Mouse (Mus musculus): Measurements from ENCODE around the gene Tmem231. TPM values are rescaled to one million over a fixed set of nuclear protein-coding genes. Genes with fewer than 3 reads are reported as not detected.

Gene Tmem231
- polyA plus RNA-seq, 1 experiment from 2014 or later = 20.9 TPM

DNA sequence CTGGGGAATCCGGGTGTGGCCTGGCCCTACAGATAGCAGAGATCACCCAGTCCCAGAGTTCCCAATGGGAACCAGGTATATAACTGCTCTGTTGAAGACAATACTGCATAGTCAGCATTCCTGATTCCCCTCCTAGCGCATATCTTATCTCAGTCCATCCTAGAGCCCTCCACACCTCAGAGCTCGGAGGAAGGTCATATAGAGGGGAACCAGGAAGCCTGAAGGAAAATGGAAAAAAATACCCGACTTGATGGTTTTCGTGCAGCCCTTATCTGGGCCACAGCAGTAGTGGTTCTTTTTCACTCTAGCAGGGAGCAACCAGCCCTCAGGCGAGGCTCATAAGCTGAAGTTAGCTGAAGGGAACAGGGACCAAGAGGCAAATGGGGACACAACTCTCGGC lies 8.7 kb downstream of the Tmem231 start:
- Histone ChIP-seq H3K4me3 (no peak overlapping the region), H3K4me1 (no peaks in the 10 kb centered on the region)

DNA sequence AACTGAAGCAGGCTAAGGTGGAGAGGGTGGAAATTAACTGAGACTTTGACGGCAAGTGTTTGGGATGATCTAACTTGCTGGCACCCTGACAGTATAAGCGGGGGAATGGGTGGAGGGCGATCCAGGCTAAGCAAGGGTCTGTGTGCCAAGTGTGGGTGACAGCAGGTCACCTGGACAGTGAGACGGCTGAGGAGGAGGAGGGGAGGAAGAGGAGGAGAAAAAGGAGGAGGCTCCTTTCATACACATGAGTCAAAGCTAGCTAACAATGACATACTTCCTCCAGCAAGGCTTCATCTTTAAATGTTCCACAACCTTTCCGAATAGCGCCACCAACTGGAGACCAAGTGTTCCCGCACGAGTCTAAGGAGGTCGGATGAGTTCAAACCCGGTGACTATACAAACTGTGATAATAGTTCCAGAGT lies 10.3 kb downstream of the Tmem231 start:
- no peak for ATAC-seq (ENCODE audit: low FRiP score, low read depth)
- Histone ChIP-seq H3K9ac (replicated peaks) (no peak overlapping the region), H3K4me1 (no peaks in the 10 kb centered on the region), H3K4me3 (no peak overlapping the region), H3K9me3 (no peaks in the 10 kb centered on the region), H3K27me3 (no peaks in the 10 kb centered on the region), H3K36me3 (peaks cover 3% of the 10 kb centered on the region; the same call in 1 of the 2 replicates), H3K27ac (replicated peaks) (no peak overlapping the region), H3K4me2 (replicated peaks) (no peak overlapping the region)
- 33% methylated on average over 10 of the region's 10 CpGs for WGBS

More for the DNA sequence above, 8.7 kb downstream of the Tmem231 start:
- Histone ChIP-seq H3K4me2 (replicated peaks) (no peak overlapping the region), H3K27ac (replicated peaks) (no peak overlapping the region), H3K36me3 (no peaks in the 10 kb centered on the region), H3K9ac (replicated peaks) (no peak overlapping the region), H3K9me3 (no peaks in the 10 kb centered on the region), H3K27me3 (no peaks in the 10 kb centered on the region)
- ATAC-seq (ENCODE audit: low FRiP score, low read depth) = no peak
- WGBS = 84% methylated on average over 7 of the region's 7 CpGs

DNA sequence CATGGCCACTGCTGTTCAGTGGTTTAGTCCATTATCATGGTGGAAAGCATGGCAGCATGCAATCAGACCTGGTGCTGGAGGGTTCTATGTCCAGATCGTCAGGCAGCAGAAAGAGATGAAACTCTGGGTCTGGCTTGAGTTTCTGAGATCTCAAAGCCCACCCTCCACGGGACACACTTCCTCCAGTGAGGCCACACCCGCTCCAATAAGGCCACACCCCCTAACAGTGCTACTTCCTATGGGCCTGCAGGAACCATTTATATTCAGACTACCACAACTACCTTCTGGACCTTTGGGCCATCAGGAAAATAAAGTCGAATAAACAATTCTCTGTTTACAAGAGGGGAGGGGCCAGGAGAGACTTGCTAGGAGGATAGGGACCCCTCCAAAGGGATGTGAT lies 12.7 kb downstream of the Tmem231 start:
- 87% methylated on average over 4 of the region's 4 CpGs for WGBS
- no peak for ATAC-seq (ENCODE audit: low FRiP score, low read depth)

GRCm38 (mm10) chr8:111919663-111920062 lies 14.0 kb downstream of the Tmem231 start:
- no peaks in the 10 kb centered on the region for H3K9me3 ChIP-seq
- no peak for ATAC-seq (ENCODE audit: low FRiP score, low read depth)
- H3K4me3 ChIP-seq = no peak overlapping the region
- 85% methylated on average over 2 of the region's 2 CpGs for WGBS
- H3K27me3 ChIP-seq = no peaks in the 10 kb centered on the region
- no peak overlapping the region for H3K9ac ChIP-seq (replicated peaks)
- no peak overlapping the region for H3K27ac ChIP-seq (replicated peaks)
- H3K4me1 ChIP-seq = no peaks in the 10 kb centered on the region
- H3K4me2 ChIP-seq (replicated peaks) = no peak overlapping the region
- H3K36me3 ChIP-seq = peaks cover 16% of the 10 kb centered on the region

More for the DNA sequence above, 12.7 kb downstream of the Tmem231 start:
- H3K9ac ChIP-seq (replicated peaks) = no peak overlapping the region
- H3K27ac ChIP-seq (replicated peaks) = no peak overlapping the region
- H3K27me3 ChIP-seq = no peaks in the 10 kb centered on the region
- H3K4me1 ChIP-seq = no peaks in the 10 kb centered on the region
- no peaks in the 10 kb centered on the region for H3K9me3 ChIP-seq
- peaks cover 16% of the 10 kb centered on the region for H3K36me3 ChIP-seq
- no peak overlapping the region for H3K4me3 ChIP-seq
- H3K4me2 ChIP-seq (replicated peaks) = no peak overlapping the region

DNA sequence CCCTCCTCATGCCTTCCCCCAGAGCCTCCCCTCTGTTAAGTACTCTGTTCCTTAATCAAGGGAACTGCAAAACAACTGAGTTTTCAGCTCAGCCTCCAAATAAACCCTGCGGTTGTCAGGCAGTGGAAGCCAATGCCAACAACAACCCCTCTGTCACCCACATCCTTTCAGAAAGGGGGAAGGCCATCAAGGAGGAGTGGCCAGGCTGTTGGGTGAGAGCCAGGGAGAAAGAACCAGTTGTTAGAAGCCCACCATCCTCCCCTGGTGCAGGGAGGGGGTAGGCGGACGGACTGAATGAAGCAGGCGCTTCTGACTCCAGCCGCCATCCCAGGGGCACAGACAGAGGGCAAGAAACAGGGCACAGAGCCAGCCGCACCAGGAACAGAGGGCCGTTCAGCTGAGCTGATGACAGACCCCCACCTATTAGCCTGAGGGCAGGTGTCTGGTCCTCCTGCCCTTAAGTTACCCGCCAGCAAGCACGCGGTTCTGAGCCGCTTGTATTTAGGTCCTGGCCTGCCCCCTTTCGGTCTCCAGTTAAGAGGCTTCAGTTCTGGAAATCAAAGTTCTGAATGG lies 20.7 kb downstream of the Tmem231 start:
- Histone ChIP-seq H3K27me3 (peaks cover 22% of the 10 kb centered on the region), H3K4me3 (no peak overlapping the region), H3K9ac (replicated peaks) (no peak overlapping the region), H3K4me2 (replicated peaks) (no peak overlapping the region), H3K36me3 (peaks cover 8% of the 10 kb centered on the region; the same call in 1 of the 2 replicates), H3K27ac (replicated peaks) (no peak overlapping the region), H3K9me3 (no peaks in the 10 kb centered on the region), H3K4me1 (peaks cover 17% of the 10 kb centered on the region)
- ATAC-seq (ENCODE audit: low FRiP score, low read depth) = peak; percentile 81; the same call in 1 of the 2 replicates
- 48% methylated on average over 12 of the region's 12 CpGs for WGBS

GRCm38 (mm10) chr8:111911572-111911971 lies 22.1 kb downstream of the Tmem231 start:
- peaks cover 17% of the 10 kb centered on the region for H3K4me1 ChIP-seq
- no peak overlapping the region for H3K9ac ChIP-seq (replicated peaks)
- no peak overlapping the region for H3K4me2 ChIP-seq (replicated peaks)
- no peak overlapping the region for H3K4me3 ChIP-seq
- H3K27ac ChIP-seq (replicated peaks) = no peak overlapping the region
- 0 out of 2 replicates have a peak, but pooled peaks cover under 1% of the 10 kb centered on the region for H3K36me3 ChIP-seq
- peaks cover 22% of the 10 kb centered on the region for H3K27me3 ChIP-seq
- no peak for ATAC-seq (ENCODE audit: low FRiP score, low read depth)
- WGBS = 44% methylated on average over 7 of the region's 7 CpGs
- H3K9me3 ChIP-seq = no peaks in the 10 kb centered on the region

- Histone ChIP-seq H3K9ac (replicated peaks) (peak within 1 kb of the TSS; percentile 63), H3K9me3 (no peaks in the 10 kb centered on the region), H3K4me2 (replicated peaks) (peak within 1 kb of the TSS; percentile 81), H3K27ac (replicated peaks) (no peak within 1 kb of the TSS), H3K4me1 (peaks cover 17% of the 10 kb centered on the region), H3K36me3 (no peaks in the 10 kb centered on the region), H3K27me3 (peaks cover 22% of the 10 kb centered on the region), H3K4me3 (peak within 1 kb of the TSS; percentile 49)
- ATAC-seq (ENCODE audit: low FRiP score, low read depth) = peak; percentile 55
- WGBS = 5% methylated on average over 45 of the region's 47 CpGs
Observed at GRCm38 (mm10) chr8:111909621-111910450, 23.8 kb downstream of the Tmem231 start, which contains the start of gene Chst5. Gene Chst5, minus strand, starts transcription at chr8:111910447.

- H3K4me3 ChIP-seq = no peak overlapping the region
- peaks cover 11% of the 10 kb centered on the region; the same call in 1 of the 2 replicates for H3K4me1 ChIP-seq
- H3K4me2 ChIP-seq (replicated peaks) = no peak overlapping the region
- no peaks in the 10 kb centered on the region for H3K36me3 ChIP-seq
- WGBS = 75% methylated on average over 8 of the region's 8 CpGs
- ATAC-seq (ENCODE audit: low FRiP score, low read depth) = no peak
- H3K27me3 ChIP-seq = peaks cover 16% of the 10 kb centered on the region
- H3K27ac ChIP-seq (replicated peaks) = no peak overlapping the region
- H3K9me3 ChIP-seq = no peaks in the 10 kb centered on the region
- H3K9ac ChIP-seq (replicated peaks) = no peak overlapping the region
Observed at GRCm38 (mm10) chr8:111905500-111906121, 28.1 kb downstream of the Tmem231 start.

- no peak for ATAC-seq (ENCODE audit: low FRiP score, low read depth)
- Histone ChIP-seq H3K36me3 (no peaks in the 10 kb centered on the region), H3K27me3 (no peaks in the 10 kb centered on the region), H3K4me2 (replicated peaks) (no peak overlapping the region), H3K4me3 (no peak overlapping the region), H3K9me3 (no peaks in the 10 kb centered on the region), H3K4me1 (no peaks in the 10 kb centered on the region), H3K27ac (replicated peaks) (no peak overlapping the region), H3K9ac (replicated peaks) (no peak overlapping the region)
- WGBS = 37% methylated on average over 5 of the region's 5 CpGs
Observed at GRCm38 (mm10) chr8:111902080-111902479, 31.6 kb downstream of the Tmem231 start.

GRCm38 (mm10) chr8:111898586-111898985 lies 35.1 kb downstream of the Tmem231 start:
- no peak overlapping the region for H3K4me3 ChIP-seq
- H3K4me2 ChIP-seq (replicated peaks) = no peak overlapping the region
- H3K36me3 ChIP-seq = no peaks in the 10 kb centered on the region
- no peaks in the 10 kb centered on the region for H3K4me1 ChIP-seq
- 38% methylated on average over 10 of the region's 10 CpGs for WGBS
- no peaks in the 10 kb centered on the region for H3K27me3 ChIP-seq
- no peak overlapping the region for H3K9ac ChIP-seq (replicated peaks)
- ATAC-seq (ENCODE audit: low FRiP score, low read depth) = no peak
- no peak overlapping the region for H3K27ac ChIP-seq (replicated peaks)
- H3K9me3 ChIP-seq = no peaks in the 10 kb centered on the region

DNA sequence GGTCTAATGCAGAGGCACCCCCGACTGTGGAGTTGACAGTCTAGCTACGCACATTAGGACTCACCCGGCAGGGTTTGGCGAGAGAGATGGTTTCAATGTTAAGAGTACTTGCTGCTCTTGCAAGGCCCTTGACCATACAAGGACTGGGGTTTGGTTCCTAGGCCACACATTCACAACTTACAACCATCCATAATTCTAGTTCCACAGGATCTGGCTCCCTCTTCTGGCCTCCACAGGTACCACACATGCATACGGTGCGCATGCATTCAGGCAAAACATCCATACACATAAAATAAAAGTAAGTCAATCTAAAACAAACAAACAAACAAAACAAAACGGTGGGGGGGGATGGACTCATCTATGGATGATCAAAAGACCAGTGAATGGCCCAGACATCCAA lies 38.7 kb downstream of the Tmem231 start:
- no peak for ATAC-seq (ENCODE audit: low FRiP score, low read depth)
- Histone ChIP-seq H3K36me3 (no peaks in the 10 kb centered on the region), H3K4me1 (peaks cover 4% of the 10 kb centered on the region; the same call in 1 of the 2 replicates), H3K27me3 (peaks cover 27% of the 10 kb centered on the region), H3K27ac (replicated peaks) (no peak overlapping the region), H3K9me3 (no peaks in the 10 kb centered on the region), H3K9ac (replicated peaks) (no peak overlapping the region), H3K4me2 (replicated peaks) (no peak overlapping the region), H3K4me3 (no peak overlapping the region)
- 81% methylated on average over 7 of the region's 7 CpGs for WGBS

DNA sequence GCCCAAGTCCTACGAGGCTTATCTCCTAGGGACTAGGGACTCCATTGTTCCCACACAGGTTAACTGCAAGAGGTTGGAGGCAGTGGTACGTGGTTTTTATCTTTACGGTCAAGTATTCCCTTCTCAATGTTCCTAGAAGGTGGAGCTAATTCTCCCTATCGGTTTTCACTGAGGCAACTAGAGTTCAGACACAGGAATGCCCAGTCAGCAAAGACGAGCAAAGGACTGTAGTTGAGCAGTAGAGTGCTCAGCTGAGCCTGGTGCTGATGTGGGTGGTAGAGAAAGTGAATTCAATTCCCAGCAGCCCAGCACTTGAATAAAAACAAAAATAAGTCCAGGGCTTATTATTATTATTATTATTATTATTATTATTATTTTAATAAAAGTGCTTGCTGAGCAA lies 41.1 kb downstream of the Tmem231 start:
- Histone ChIP-seq H3K4me1 (peaks cover 4% of the 10 kb centered on the region; the same call in 1 of the 2 replicates), H3K9ac (replicated peaks) (no peak overlapping the region), H3K27me3 (peaks cover 47% of the 10 kb centered on the region), H3K9me3 (no peaks in the 10 kb centered on the region), H3K27ac (replicated peaks) (no peak overlapping the region), H3K36me3 (no peaks in the 10 kb centered on the region), H3K4me3 (no peak overlapping the region), H3K4me2 (replicated peaks) (no peak overlapping the region)
- no peak for ATAC-seq (ENCODE audit: low FRiP score, low read depth)
- 62% methylated on average over 5 of the region's 5 CpGs for WGBS
